Mouse (Mus musculus) heart, postnatal 25 days (tissue): ENCODE measurements around the gene Dffa. TPM values are rescaled to one million over a fixed set of nuclear protein-coding genes. Genes with fewer than 3 reads are reported as not detected.

ENCODE experiments used
- DNase-seq: peaks from one replicate; pipeline ENCODE4 v3.0.0; 2022; ENCODE audit warnings: low spot score
- intact Hi-C: fragments of 180-260 bp; cut with DNase I; formaldehyde crosslinking; loops from one replicate; pipeline ENCODE4 v1.15.1; 2025
- total RNA-seq, 2 experiments: library from RNA; stranded (reverse); gene quantifications; 2 replicates each; pipeline ENCODE4 v1.2.3; 2021

The Dffa gene
- 10 to 100 TPM; 41.3 to 41.5 TPM for total RNA-seq

- DNase-seq = peak; percentile 83
- intact Hi-C loops = loop anchor here (2.0 kb wide), 1 partner anchor 33 kb away; the partner anchor contains the start of gene Cenps
Measured at GRCm38 (mm10) chr4:149103875-149104561, at the start of gene Dffa. TSS of gene Dffa (plus strand) at chr4:149104146.

GRCm38 (mm10) chr4:149055847-149056246 lies 48.1 kb upstream of the Dffa start:
- no peak for DNase-seq
- intact Hi-C loops = no loop called here

GRCm38 (mm10) chr4:149056957-149057356 lies 47.0 kb upstream of the Dffa start:
- no peak for DNase-seq
- intact Hi-C loops = no loop called here

GRCm38 (mm10) chr4:149057470-149057869 lies 46.5 kb upstream of the Dffa start:
- intact Hi-C loops = no loop called here
- no peak for DNase-seq

DNA sequence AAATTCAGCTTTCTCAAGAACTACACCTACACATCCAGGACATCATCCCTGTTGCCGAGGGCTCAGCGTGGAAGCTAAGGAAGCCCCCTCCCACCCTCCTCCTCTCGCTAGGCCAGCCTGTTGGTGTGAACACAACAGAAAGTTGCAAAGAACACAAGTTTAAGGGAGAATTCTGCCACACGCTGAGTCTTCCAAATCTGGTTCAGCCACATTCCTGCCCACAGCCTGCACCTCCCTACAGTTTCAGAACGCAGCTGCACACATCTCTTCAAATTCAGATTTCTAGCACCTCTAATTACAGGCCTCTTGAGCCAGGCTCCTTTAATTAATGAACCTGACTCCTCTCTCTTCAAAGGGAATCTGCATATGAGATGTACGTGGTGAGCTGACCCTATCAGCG lies 45.6 kb upstream of the Dffa start:
- no peak for DNase-seq
- intact Hi-C loops = no loop called here

- intact Hi-C loops = no loop called here
- no peak for DNase-seq
Measured at GRCm38 (mm10) chr4:149059713-149060112, 44.2 kb upstream of the Dffa start.

DNA sequence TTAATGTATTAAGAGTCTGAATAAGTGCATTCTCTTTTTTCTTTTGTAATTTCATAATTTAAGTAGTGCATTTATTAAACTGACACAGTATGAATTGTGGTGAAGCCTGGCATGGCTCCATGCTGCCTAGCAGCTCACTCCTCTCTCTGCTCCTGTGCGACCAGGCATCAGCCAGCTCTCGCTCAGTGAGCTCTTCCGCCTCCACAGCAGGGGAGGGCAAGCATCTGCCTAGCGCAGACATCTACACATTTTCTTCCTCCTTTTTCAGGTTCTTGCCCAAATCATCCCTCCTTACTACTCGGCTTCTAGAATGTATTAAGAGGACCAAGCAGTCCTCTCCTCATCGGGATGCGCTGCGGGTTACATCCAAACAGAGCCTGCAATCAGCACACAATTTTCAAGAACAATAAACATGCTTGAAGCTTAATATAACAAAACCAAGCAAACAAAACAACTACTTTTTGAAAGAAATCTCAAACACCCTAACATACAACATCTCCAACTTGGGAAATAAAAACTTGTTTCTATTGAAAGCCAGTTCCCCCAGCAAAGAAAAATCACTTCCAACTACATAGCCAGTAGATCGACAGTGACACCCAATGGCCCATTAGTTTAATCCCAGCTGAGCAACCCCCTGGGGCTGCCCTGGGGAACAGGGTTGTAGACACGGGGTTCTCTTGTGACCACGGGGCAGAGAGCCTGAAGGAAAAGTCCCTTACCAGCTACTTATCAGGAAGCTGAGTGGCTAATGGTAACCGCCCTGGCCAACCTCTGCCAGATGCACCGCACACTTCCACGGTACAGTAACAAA lies 43.1 kb upstream of the Dffa start:
- intact Hi-C loops = no loop called here
- no peak for DNase-seq

DNA sequence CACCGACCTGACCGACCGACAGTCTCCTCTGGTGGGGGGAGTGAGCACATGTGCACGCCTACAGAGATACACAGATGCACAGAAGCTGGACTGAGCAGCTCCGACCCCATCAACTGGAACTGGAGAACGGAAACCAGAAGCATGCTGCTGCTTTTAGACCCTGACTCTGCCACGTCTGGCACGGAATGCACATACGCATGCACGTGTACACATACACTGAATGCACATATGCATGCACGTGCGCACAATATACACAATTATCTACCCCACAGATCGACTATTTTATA lies 42.6 kb upstream of the Dffa start:
- intact Hi-C loops = no loop called here

GRCm38 (mm10) chr4:149062406-149063318 lies 41.3 kb upstream of the Dffa start:
- DNase-seq = no peak
- intact Hi-C loops = no loop called here

More for the DNA sequence above, 42.6 kb upstream of the Dffa start:
- DNase-seq = no peak

DNA sequence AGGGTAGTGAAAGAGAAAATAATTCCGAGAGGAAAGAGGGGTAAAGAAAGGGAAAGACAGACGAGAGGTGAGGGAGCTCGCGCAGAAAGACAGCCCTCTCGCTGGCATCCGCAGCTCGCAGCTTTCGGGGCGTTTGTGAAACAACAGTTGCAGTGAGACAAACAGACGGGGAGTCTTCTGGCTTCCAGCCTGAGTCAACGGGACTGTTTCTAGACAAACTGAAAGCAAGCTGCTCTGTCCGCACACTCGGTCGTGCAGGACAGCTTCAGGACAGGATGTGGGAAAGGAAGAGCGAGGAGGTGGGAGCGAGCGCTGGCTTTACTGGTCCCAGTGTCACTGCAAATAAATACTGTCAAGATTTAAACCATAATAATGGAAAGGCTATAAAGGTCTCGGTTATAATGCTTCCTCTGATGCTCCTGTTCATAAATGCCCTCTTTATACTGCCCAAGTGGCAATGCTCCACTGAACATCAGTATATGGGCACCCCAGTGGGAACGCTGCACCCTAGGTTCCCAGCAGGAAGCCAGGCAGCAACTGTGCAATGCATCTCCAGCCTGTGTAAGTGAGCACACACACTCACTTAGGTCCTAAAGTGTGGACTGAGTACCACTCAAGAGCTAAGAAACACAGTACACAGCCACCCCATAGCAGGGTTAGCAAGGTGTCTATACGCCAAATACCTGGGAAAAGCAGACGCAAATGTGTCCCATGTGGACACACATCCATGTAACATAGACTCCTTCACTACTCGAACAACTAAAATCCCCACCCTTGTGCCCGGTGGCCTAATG lies 39.7 kb upstream of the Dffa start:
- intact Hi-C loops = no loop called here
- DNase-seq = no peak

DNA sequence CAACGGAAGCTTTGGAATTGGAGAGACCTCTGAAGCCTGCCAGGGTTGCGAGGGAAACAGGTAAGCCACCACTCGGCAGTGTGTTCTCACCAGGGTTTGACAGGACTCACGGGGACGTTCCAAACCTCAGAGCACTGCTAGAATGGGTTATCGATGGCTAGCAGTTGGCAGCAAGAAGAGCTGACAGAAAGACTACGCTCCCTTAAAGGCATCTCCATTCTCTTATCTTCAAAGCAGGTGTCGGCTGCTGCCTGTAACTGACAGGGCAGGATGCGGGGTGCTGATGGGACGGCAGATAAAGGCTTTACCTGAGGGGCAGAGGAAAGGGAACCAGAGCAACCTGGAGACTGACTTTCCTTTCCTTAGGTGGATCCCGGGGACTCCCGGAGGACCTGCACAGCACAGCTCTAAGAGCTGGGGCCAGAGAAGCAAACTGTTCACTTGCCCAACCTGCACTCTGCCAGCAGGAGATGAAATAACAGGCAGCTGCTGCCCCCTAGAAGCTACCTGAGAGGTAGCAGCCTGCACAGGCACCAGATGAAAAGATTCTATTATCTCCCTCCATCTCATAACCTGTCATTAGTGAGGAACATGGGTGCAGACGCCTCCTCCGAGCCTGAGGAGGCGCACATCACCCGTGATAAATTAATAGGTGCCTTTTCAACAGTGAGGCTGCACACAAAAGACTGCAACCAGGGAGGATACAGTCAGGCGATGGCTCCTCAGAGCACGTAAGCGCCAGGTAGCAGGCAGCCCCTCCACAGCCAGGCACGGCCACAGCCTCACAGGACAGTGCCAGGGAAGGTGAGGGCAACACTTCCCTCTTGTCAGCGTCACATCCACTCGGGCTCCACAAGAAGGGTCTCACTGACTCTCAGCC lies 37.0 kb upstream of the Dffa start:
- no peak for DNase-seq
- intact Hi-C loops = no loop called here

- intact Hi-C loops = loop anchor here (5.0 kb wide), 1 partner anchor 43 kb away; no protein-coding TSS in a partner anchor
- no peak for DNase-seq
Measured at GRCm38 (mm10) chr4:149075073-149075472, 28.9 kb upstream of the Dffa start.

- intact Hi-C loops = loop anchor here (1.0 to 5.0 kb wide), 3 partner anchors 44 to 371 kb away; no protein-coding TSS in a partner anchor
- peak; percentile 44 for DNase-seq
Measured at GRCm38 (mm10) chr4:149075871-149076575, 27.9 kb upstream of the Dffa start.

DNA sequence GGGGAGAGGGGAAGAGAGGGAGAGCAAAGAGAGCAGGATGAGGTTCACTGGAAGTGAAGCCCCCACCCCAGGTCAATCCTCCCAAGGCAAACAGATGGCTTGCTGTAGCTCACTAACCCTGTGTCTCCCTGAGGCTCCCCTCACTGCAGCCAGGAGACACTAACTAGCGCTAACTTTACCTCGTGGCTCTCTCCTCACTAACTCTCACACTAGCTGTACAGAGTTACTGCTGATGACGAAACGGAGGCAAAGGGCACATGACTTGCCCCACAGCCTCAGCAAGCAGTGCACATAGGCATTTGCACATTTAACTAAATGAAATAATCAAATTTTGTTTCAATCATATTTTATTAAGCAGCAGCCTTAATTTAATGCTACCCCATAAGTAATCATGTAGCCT lies 25.7 kb upstream of the Dffa start:
- DNase-seq = no peak
- intact Hi-C loops = loop anchor here (5.0 kb wide), 1 partner anchor 46 kb away; no protein-coding TSS in a partner anchor

GRCm38 (mm10) chr4:149079629-149080028 lies 24.3 kb upstream of the Dffa start:
- intact Hi-C loops = loop anchor here (5.0 kb wide), 1 partner anchor 47 kb away; no protein-coding TSS in a partner anchor
- no peak for DNase-seq

DNA sequence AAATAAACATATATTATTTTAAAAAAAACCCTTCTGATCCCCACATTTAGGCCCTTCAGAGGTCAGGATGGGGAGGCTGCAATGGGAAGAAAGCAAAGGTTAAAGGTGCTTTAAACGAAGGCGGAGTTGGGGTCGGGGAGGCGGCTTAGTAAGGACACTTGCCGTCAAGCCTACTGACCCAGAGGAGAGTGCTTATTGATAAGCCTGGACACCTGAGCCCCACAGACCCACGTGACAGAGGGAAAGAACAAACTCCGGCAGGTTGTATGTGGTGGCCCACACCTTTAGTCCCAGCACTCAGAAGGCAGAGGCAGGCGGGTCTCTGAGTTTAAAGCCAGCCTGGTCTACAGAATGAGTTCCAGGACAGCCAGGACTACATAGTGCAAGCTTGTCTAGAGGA lies 23.8 kb upstream of the Dffa start:
- intact Hi-C loops = no loop called here
- no peak for DNase-seq

DNA sequence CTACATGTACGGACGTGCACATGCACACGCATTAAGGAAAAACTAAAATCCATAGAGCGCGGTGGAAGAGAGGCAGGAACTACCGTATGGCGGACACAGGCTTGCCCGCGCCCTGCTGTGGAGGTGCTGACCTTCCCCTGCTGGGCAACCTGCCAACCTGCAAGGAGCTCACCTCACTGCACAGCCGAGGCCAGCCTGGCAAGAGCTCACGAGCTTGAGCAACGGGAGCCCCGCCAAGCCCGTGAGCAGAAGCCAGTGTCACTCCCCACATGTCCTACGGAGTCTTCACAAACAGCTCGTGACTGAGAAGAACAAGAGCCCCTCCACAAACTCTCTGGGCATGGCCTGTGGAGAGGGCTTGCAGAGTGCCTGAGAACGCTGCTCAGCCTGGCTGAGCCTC lies 22.4 kb upstream of the Dffa start:
- intact Hi-C loops = no loop called here
- peak; percentile 27 for DNase-seq

DNA sequence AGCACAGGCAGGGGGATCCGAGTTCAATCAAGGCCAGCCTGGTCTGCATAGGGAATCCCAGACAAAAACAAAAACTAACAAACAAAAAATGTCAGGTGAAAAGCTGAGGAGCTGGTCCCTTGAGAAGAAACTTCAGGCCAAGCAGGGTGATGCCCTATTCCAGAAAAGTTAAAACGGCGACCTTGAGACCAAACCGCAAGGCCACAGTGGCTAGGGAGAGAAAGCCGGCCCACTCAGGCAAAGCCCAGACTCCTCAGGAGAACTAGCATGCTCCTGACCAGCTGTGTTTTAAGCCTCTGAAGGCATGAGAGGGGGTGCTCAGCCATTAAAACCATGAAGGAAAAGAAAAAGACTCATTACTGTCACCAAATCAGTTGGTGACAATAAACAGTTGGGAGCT lies 18.6 kb upstream of the Dffa start:
- intact Hi-C loops = no loop called here
- no peak for DNase-seq
